Mouse (Mus musculus) lung, embryonic 14.5 days (tissue): ENCODE measurements at regions not wholly inside any gene's neighbourhood (a gene's known extent, or its start where the extent isn't known, plus 50 kb on each side); places are given as distances from the start of the nearest gene placed in this dataset.

Source experiments
- ATAC-seq: fragments of 200-750 bp; cut with Nextera tagmentation; 2 replicates; pipeline ENCODE4 v1.8.0; 2017; ENCODE audit warnings: mild to moderate bottlenecking, moderate TSS enrichment, moderate library complexity; ENCODE audit not compliant: insufficient read depth
- DNase-seq: peaks from one replicate; pipeline ENCODE4 v3.0.0-alpha.2; 2015
- H3K27ac ChIP-seq: fragments of 300-500 bp; sonication (generic); 2 replicates; pipeline ENCODE4 v1.5.1; 2014; ENCODE audit warnings: low read depth, mild to moderate bottlenecking, moderate library complexity
- H3K27me3 ChIP-seq: fragments of 300-500 bp; sonication (generic); 2 replicates; pipeline ENCODE4 v1.6.1; 2014; ENCODE audit warnings: low read length, control low read depth; ENCODE audit not compliant: insufficient read depth
- H3K36me3 ChIP-seq: fragments of 300-500 bp; sonication (generic); 2 replicates; pipeline ENCODE4 v1.6.1; 2014; ENCODE audit warnings: control low read depth; ENCODE audit not compliant: insufficient read depth
- H3K4me1 ChIP-seq: fragments of 300-500 bp; sonication (generic); 2 replicates; pipeline ENCODE4 v1.6.1; 2014; ENCODE audit warnings: antibody characterized with exemption, control low read depth; ENCODE audit not compliant: insufficient read depth
- H3K4me2 ChIP-seq: fragments of 300-500 bp; sonication (generic); 2 replicates; pipeline ENCODE4 v1.6.1; 2014; ENCODE audit warnings: mild to moderate bottlenecking
- H3K4me3 ChIP-seq: fragments of 300-500 bp; sonication (generic); 2 replicates; pipeline ENCODE4 v1.5.1; 2014; ENCODE audit warnings: low read depth, low read length
- H3K9ac ChIP-seq: fragments of 300-500 bp; sonication (generic); 2 replicates; pipeline ENCODE4 v1.6.1; 2014
- H3K9me3 ChIP-seq: fragments of 300-500 bp; sonication (generic); 2 replicates; pipeline ENCODE4 v1.6.1; 2016; ENCODE audit warnings: low read depth, low read length, control low read depth
- CTCF ChIP-seq: IDR thresholded peaks from 2 replicates; pipeline ENCODE4 v1.5.1; 2016; ENCODE audit warnings: antibody characterized with exemption, low read depth
- WGBS: fragments of 180-500 bp; shearing (Covaris S2); extraction: QIAGEN DNeasy Blood & Tissue Kit; methylation state at CpG from one replicate; pipeline ENCODE4 v1.1.7; 2014; 5-methylcytosine and 5-hydroxymethylcytosine counted together

DNA sequence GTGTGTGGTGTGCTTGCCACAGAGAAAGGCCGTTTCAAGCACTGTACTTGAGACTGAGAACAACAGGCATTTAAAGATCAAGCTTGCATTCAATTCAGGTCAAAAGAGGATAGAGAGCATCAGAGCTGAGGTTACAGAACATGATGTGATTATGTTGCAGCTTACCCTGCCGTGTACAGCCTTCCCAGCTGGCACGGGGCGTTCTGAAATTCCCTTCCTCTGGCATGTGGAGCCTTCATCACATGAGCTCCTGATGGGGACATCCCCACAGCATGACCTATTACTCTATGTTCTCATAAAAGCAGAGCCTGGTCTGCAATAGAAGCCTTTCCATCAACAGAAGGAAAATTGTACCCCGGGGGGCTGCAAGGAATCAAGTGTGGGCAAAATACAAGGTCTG is 62.5 kb upstream of the Spag17 start:
- 80% methylated on average over 5 of the region's 5 CpGs for WGBS
- no peaks in the 10 kb centered on the region for H3K4me1 ChIP-seq
- no peak for TF ChIP-seq CTCF
- ATAC-seq (no peak), DNase-seq (no peak)
- H3K4me3 ChIP-seq = no peak overlapping the region
- no peak overlapping the region for H3K27ac ChIP-seq
- no peak overlapping the region for H3K9ac ChIP-seq
- no peak overlapping the region for H3K4me2 ChIP-seq
- H3K9me3 ChIP-seq = no peaks in the 10 kb centered on the region
- H3K36me3 ChIP-seq = no peaks in the 10 kb centered on the region
- no peaks in the 10 kb centered on the region for H3K27me3 ChIP-seq

DNA sequence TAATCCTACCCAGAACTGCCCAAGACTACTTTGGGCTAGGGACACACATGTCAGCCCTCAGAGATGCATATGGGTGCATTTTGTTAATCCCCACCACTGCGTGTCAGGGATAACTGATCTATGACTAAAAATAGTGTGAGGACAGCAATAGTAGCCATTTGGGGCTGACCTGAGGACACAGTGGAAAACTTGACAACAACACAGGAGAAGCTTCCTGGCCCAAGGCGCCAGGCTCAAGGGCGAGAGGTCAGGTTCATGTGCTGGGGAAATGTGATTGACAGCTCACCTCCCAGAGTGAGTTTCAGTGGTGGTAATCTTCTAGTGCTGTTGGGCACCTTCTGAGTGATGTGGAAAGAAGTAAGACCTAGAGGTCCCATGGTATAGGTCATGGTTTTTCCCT is 62.0 kb upstream of the Spag17 start:
- TF ChIP-seq CTCF = no peak
- H3K4me2 ChIP-seq = no peak overlapping the region
- H3K4me1 ChIP-seq = no peaks in the 10 kb centered on the region
- ATAC-seq (no peak), DNase-seq (no peak)
- no peak overlapping the region for H3K4me3 ChIP-seq
- 69% methylated on average over 3 of the region's 3 CpGs for WGBS
- H3K9me3 ChIP-seq = no peaks in the 10 kb centered on the region
- no peaks in the 10 kb centered on the region for H3K36me3 ChIP-seq
- no peaks in the 10 kb centered on the region for H3K27me3 ChIP-seq
- H3K27ac ChIP-seq = no peak overlapping the region
- H3K9ac ChIP-seq = no peak overlapping the region
